Mouse (Mus musculus) myocyte (in vitro differentiated cells): ENCODE data around the gene Vmn2r1. TPM values are rescaled to one million over a fixed set of nuclear protein-coding genes. Genes with fewer than 3 reads are reported as not detected.

Source experiments
- H3K27me3 ChIP-seq: one replicate; pipeline ENCODE4 v1.6.1; 2011; ENCODE audit not compliant: control insufficient read depth, insufficient read depth, insufficient read length
- H3K36me3 ChIP-seq: one replicate; pipeline ENCODE4 v1.6.1; 2011; ENCODE audit not compliant: control insufficient read depth, insufficient read depth
- H3K4me2 ChIP-seq: one replicate; pipeline ENCODE4 v1.6.1; 2011; ENCODE audit warnings: low read depth, control low read depth
- H3K4me3 ChIP-seq: one replicate; pipeline ENCODE4 v1.5.1; 2011; ENCODE audit warnings: mild to moderate bottlenecking, control low read depth, moderate library complexity
- H3K79me2 ChIP-seq: one replicate; pipeline ENCODE4 v1.6.1; 2011; ENCODE audit not compliant: control insufficient read depth, insufficient read depth
- H3ac ChIP-seq: one replicate; pipeline ENCODE4 v1.6.1; 2011; ENCODE audit not compliant: control insufficient read depth, insufficient read length
- CEBPB ChIP-seq: IDR thresholded peaks from 2 replicates; pipeline ENCODE4 v1.6.1; 2011; ENCODE audit warnings: mild to moderate bottlenecking, moderate library complexity; ENCODE audit not compliant: poor library complexity, insufficient read depth, severe bottlenecking
- E2F4 ChIP-seq: IDR thresholded peaks from one replicate; pipeline ENCODE4 v1.6.1; 2011; ENCODE audit warnings: mild to moderate bottlenecking, control low read depth, moderate library complexity; ENCODE audit not compliant: insufficient read depth
- MAX ChIP-seq: IDR thresholded peaks from one replicate; pipeline ENCODE4 v1.6.1; 2011; ENCODE audit warnings: low read depth, mild to moderate bottlenecking, control low read depth
- MYOD1 ChIP-seq, 3 experiments: IDR thresholded peaks; one replicate each; pipeline ENCODE4 v1.6.1; 2011; ENCODE audit warnings: control low read depth in 2 of 3, low read depth in 2 of 3, mild to moderate bottlenecking in 2 of 3, moderate library complexity in 1 of 3; ENCODE audit not compliant: insufficient read length in 2 of 3, control insufficient read depth in 1 of 3
- MYOG ChIP-seq, 3 experiments: IDR thresholded peaks; one replicate each; pipeline ENCODE4 v1.6.1; 2011; ENCODE audit warnings: control low read depth in 2 of 3, low read depth in 2 of 3, mild to moderate bottlenecking in 2 of 3; ENCODE audit not compliant: insufficient read length in 2 of 3, control insufficient read depth in 1 of 3, insufficient read depth in 1 of 3
- POLR2A ChIP-seq: IDR thresholded peaks from one replicate; pipeline ENCODE4 v1.6.1; 2011; ENCODE audit warnings: low read depth, mild to moderate bottlenecking, control low read depth, moderate library complexity; ENCODE audit not compliant: insufficient read length
- POLR2AphosphoS2 ChIP-seq: IDR thresholded peaks from one replicate; pipeline ENCODE4 v1.6.1; 2011; ENCODE audit warnings: low read depth, control low read depth; ENCODE audit not compliant: insufficient read length
- REST ChIP-seq: IDR thresholded peaks from one replicate; pipeline ENCODE4 v1.6.1; 2011; ENCODE audit warnings: mild to moderate bottlenecking, control low read depth, moderate library complexity; ENCODE audit not compliant: insufficient read depth, insufficient read length
- SRF ChIP-seq: IDR thresholded peaks from one replicate; pipeline ENCODE4 v1.6.1; 2011; ENCODE audit warnings: low read depth; ENCODE audit not compliant: control insufficient read depth, insufficient read length
- TCF12 ChIP-seq: IDR thresholded peaks from one replicate; pipeline ENCODE4 v1.6.1; 2011; ENCODE audit warnings: mild to moderate bottlenecking, control low read depth; ENCODE audit not compliant: poor library complexity, insufficient read depth, severe bottlenecking
- TCF3 ChIP-seq: IDR thresholded peaks from one replicate; pipeline ENCODE4 v1.6.1; 2011; ENCODE audit warnings: low read depth, control low read depth; ENCODE audit not compliant: insufficient read length
- USF1 ChIP-seq: IDR thresholded peaks from one replicate; pipeline ENCODE4 v1.6.1; 2011; ENCODE audit warnings: low read depth, mild to moderate bottlenecking, control low read depth, moderate library complexity
- polyA plus RNA-seq: library from polyadenylated mRNA; unstranded; fragments of >200 nt; fragmentation: generic; extraction: Trizol; gene quantifications from one replicate; pipeline ENCODE4 v1.2.1, GENCODE M21; 2012; ENCODE audit warnings: missing spikeins

Vmn2r1 gene
- polyA plus RNA-seq: 0.01 TPM

DNA sequence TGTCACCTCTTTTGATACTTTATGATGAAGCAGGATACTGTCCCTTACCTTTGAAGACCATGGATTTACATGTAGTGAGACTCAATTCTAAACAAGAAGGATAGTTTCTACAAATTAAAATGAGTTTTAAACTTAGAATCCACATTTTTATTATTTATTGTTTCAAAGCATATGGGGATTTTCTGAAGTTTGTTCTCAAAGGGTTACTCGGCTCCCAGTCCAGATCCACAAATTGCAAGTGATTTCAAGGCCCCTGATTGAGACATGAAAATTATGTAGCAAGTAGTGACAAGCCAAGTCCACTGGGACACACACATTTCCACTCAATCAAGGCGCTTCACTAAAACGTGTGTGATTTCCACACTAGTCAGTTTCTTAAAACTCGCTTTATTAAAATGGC, at the start of gene Vmn2r1:
Gene Vmn2r1 (plus strand): TSS at position 301 of the 400 bp plus-strand sequence.
- no peak within 1 kb of the TSS for H3ac ChIP-seq
- H3K79me2 ChIP-seq: no peaks in the 10 kb centered on the region
- H3K4me3 ChIP-seq: no peak within 1 kb of the TSS
- no peak for TF ChIP-seq MYOD1 (IDR thresholded peaks at IDR 0.05; ENCODE audit: control insufficient read depth in 1 of 3, insufficient read length in 2 of 3, low read depth in 2 of 3)
- TF ChIP-seq TCF3: no peak
- TF ChIP-seq MYOG (IDR thresholded peaks at IDR 0.05; ENCODE audit: control insufficient read depth in 1 of 3, insufficient read depth in 1 of 3, insufficient read length in 2 of 3, low read depth in 2 of 3): no peak
- TF ChIP-seq MAX: no peak
- TF ChIP-seq TCF12: no peak
- no peak for TF ChIP-seq CEBPB
- no peak for TF ChIP-seq SRF
- H3K27me3 ChIP-seq: no peaks in the 10 kb centered on the region
- no peaks in the 10 kb centered on the region for H3K36me3 ChIP-seq
- H3K4me2 ChIP-seq: no peak within 1 kb of the TSS

DNA sequence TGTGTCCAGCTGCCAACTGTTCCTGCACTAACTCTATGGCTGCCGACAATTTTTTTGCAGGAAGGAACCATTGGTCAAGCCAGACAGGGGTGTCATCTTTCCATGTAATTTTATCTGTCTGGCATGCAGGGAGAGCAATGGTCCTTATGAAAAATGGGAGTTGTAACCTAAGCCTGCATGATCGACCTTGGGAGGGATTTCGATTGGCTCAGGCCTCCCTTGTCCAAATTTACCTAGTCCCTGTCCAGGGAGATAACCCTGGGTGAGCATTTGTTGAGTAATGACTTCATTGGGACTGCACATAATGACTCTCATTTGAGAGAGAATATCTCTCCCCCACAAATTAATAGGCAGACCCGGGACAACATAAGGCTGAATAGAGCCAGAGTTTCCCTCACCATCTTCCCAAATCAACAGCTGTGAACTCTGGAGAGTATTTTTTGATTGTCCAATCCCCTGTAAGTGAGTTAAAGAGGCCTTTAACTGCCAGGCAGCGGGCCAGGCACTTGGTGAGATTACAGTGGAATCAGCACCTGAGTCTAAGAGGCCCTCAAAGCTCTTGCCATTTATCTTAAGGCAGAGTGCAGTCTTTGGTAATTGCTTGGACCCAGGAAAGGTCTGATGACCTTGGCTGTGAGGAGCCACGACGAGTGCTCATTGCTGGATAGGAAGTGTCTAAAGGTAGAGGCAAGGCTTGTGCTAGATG, 43.1 kb upstream of the Vmn2r1 start:
- Histone ChIP-seq H3ac (no peak overlapping the region), H3K36me3 (no peaks in the 10 kb centered on the region), H3K4me2 (no peak overlapping the region), H3K79me2 (no peaks in the 10 kb centered on the region), H3K27me3 (no peaks in the 10 kb centered on the region), H3K4me3 (no peak overlapping the region)
- TF ChIP-seq POLR2A (no peak), USF1 (no peak), MAX (no peak), REST (no peak), MYOD1 (IDR thresholded peaks at IDR 0.05; ENCODE audit: control insufficient read depth in 1 of 3, insufficient read length in 2 of 3, low read depth in 2 of 3) (no peak), CEBPB (no peak), POLR2AphosphoS2 (no peak), SRF (no peak)

DNA sequence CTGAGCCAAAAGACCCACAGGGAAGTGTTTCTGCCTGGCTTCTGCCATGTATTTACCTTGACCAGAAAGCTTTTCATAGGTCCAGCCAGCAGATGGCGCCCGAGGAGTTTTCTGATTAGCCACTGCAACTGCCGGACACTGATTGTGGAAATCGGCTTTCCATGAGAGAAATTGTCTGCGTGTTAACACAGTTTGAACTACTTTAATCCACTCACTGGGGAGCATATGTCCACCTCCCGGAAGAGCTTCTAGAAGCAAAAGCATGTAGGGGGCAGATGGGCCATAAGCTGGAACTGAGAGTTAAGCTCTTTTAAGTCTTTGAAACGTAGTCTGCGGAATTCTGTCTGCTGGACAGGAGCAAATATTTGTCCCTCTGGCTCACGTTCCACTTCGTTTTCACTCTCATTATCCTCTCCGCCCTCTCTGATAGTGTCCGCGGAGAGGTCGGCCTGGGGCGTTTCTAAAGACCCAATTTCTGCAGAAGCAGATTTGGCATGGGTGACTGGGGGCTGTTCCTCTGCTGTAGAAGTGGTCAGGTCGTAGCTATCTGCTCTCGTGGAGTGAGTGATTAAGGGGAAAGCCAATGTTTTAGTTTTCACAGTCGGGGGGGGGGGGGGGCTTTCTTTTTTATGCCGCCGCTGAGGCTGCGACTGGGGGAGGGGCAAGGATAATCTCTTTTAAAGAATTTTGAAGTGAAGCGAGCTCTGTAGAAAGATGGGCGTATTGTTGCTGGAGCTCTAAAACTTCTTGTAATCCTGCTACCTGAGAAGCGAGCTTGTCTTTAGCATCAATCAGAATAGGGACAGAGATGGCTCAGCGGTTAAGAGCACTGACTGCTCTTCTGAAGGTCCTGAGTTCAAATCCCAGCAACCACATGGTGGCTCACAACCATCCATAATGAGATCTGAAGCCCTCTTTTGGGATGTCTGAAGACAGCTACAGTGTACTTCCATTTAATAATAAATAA, 41.2 kb upstream of the Vmn2r1 start:
- Histone ChIP-seq H3K4me3 (no peak overlapping the region), H3K4me2 (peak overlapping the region; percentile 66), H3ac (no peak overlapping the region), H3K79me2 (no peaks in the 10 kb centered on the region), H3K36me3 (no peaks in the 10 kb centered on the region), H3K27me3 (no peaks in the 10 kb centered on the region)
- TF ChIP-seq MYOG (IDR thresholded peaks at IDR 0.05; ENCODE audit: control insufficient read depth in 1 of 3, insufficient read depth in 1 of 3, insufficient read length in 2 of 3, low read depth in 2 of 3): no peak
- TF ChIP-seq CEBPB: no peak
- no peak for TF ChIP-seq MYOD1 (IDR thresholded peaks at IDR 0.05; ENCODE audit: control insufficient read depth in 1 of 3, insufficient read length in 2 of 3, low read depth in 2 of 3)

DNA sequence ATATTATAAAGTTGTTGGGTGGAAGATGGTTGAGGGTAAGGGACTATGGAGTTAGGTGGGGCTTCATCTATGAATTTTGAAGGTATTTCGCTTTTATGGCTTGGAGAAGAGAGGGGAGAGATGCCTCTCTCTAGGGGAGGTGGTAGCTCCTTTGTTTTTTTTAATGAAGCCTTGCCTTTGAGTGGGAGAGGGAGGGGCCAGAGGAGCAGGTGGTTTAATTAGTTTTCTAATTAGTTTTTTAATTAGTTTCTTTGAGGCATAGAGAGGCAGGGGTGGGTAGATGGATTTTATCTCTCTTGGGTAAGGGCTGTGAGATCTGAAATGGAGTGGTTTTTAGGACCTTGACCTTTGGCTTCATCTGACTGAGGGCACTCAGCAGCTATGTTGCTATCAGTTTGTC, 31.4 kb downstream of the Vmn2r1 start:
- TF ChIP-seq SRF (no peak), POLR2A (no peak), CEBPB (no peak)
- Histone ChIP-seq H3K4me2 (no peak overlapping the region), H3K27me3 (no peaks in the 10 kb centered on the region), H3K4me3 (no peak overlapping the region), H3ac (no peak overlapping the region), H3K79me2 (no peaks in the 10 kb centered on the region), H3K36me3 (no peaks in the 10 kb centered on the region)

DNA sequence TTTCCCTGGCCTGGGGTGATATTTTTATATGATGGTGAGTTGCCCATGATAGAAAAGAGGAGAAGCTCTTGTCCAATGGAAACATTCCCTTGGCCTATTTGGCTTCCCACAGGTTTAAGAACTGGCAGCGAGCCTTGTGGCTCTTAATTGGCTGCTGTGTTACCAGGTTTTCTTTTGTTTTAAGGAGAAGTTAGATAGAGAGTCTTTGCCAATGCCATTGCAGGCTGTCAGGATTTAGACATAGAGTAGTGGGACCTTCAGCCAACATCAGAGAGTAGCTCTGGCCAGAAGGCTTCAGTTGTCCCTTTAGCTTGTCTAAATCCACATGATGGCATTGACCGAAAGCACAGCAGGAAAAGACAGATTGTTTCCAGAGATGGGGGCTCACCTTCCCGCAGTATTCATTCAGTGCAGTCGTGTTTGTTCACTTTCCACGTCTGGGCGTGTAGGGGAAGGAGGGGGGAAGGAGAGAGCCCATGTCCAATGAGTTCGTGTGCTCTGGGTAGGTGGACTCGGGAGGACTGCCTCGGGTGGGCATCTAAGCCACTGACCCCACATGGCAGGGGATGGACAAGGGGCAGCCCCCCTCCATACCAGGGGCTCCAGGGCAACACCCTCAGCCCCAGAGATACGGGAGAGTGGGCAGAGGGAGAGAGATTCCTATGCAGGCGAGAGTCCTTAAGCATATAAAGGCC, 32.2 kb downstream of the Vmn2r1 start:
- TF ChIP-seq POLR2AphosphoS2 (no peak), MYOG (IDR thresholded peaks at IDR 0.05; ENCODE audit: control insufficient read depth in 1 of 3, insufficient read depth in 1 of 3, insufficient read length in 2 of 3, low read depth in 2 of 3) (no peak), TCF3 (no peak), SRF (no peak), USF1 (no peak), REST (no peak), TCF12 (no peak), MAX (no peak), POLR2A (no peak), E2F4 (no peak), CEBPB (no peak), MYOD1 (IDR thresholded peaks at IDR 0.05; ENCODE audit: control insufficient read depth in 1 of 3, insufficient read length in 2 of 3, low read depth in 2 of 3) (no peak)
- Histone ChIP-seq H3K36me3 (no peaks in the 10 kb centered on the region), H3K4me2 (no peak overlapping the region), H3ac (no peak overlapping the region), H3K79me2 (no peaks in the 10 kb centered on the region), H3K4me3 (no peak overlapping the region), H3K27me3 (no peaks in the 10 kb centered on the region)
